Mouse (Mus musculus): Measurements from ENCODE around the gene Slc6a16. TPM values are rescaled to one million over a fixed set of nuclear protein-coding genes. Genes with fewer than 3 reads are reported as not detected.
A peak's percentile ranks its signal among the peaks of the same experiment; 100 is the strongest.

The Slc6a16 gene
- polyA plus RNA-seq, 1 experiment from 2014 or later: 0.46 TPM

DNA sequence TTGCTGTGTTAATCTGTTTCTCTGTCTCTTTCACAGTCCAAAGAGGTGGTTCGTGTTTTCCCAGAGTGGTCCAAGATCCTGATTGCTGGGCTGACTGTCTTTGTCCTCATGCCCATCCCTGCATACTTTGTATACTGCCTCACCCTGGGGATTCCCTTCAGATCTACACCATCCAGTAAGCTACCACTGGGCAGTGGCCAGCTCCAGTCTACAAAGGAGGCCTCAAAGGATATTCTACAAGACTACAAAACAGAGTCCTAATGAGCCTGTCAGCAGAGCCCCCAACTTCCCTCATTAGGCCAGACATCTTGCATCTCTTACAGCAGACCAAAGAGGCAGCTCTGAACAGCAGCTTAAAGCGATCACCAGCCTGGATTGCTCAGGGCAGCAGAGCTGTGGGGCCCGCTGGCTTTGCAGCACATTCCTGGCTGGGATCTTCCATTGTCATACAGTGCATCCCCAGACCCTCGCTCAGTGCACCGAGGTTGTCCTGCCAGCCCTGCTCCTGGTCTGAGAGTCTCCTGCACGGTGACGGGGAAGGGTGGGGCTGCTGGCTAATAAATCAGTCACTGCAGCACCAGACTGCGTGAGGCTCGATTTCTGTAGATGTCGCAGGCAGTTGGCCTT, 32.0 kb downstream of the Slc6a16 start:
- DNase-seq (no peak), ATAC-seq (no peak)
- Histone ChIP-seq H3K4me1 (ENCODE audit: insufficient read depth) (peaks cover 6% of the 10 kb centered on the region; the same call in 1 of the 2 replicates), H3K27ac (ENCODE audit: low read depth) (no peak overlapping the region), H3K4me3 (ENCODE audit: low read depth, low read length) (no peak overlapping the region), H3K27me3 (ENCODE audit: insufficient read depth, low read length) (no peaks in the 10 kb centered on the region), H3K4me2 (ENCODE audit: low read depth, low read length) (no peak overlapping the region), H3K36me3 (replicated peaks; ENCODE audit: insufficient read depth, low read length) (no peaks in the 10 kb centered on the region), H3K9ac (replicated peaks) (no peak overlapping the region), H3K9me3 (ENCODE audit: low read length) (no peaks in the 10 kb centered on the region)
- TF ChIP-seq CTCF (IDR thresholded peaks at IDR 0.05; ENCODE audit: low read depth) (no peak), EP300 (IDR thresholded peaks at IDR 0.05; ENCODE audit: low read depth) (no peak)
- WGBS (ENCODE audit: insufficient replicate concordance): 63% methylated on average over 10 of the region's 10 CpGs

- H3K4me3 ChIP-seq (ENCODE audit: low read depth, low read length): no peak overlapping the region
- H3K9ac ChIP-seq (replicated peaks): no peak overlapping the region
- no peaks in the 10 kb centered on the region for H3K36me3 ChIP-seq (replicated peaks; ENCODE audit: insufficient read depth, low read length)
- TF ChIP-seq CTCF (IDR thresholded peaks at IDR 0.05; ENCODE audit: low read depth) (no peak), EP300 (IDR thresholded peaks at IDR 0.05; ENCODE audit: low read depth) (no peak)
- peaks cover 6% of the 10 kb centered on the region; the same call in 1 of the 2 replicates for H3K4me1 ChIP-seq (ENCODE audit: insufficient read depth)
- no peaks in the 10 kb centered on the region for H3K9me3 ChIP-seq (ENCODE audit: low read length)
- no peaks in the 10 kb centered on the region for H3K27me3 ChIP-seq (ENCODE audit: insufficient read depth, low read length)
- WGBS (ENCODE audit: insufficient replicate concordance): 70% methylated on average over 8 of the region's 8 CpGs
- ATAC-seq (peak; percentile 71), DNase-seq (no peak)
- no peak overlapping the region for H3K4me2 ChIP-seq (ENCODE audit: low read depth, low read length)
- no peak overlapping the region; the same call in 1 of the 2 replicates for H3K27ac ChIP-seq (ENCODE audit: low read depth)
Observed at GRCm38 (mm10) chr7:45273672-45274071, 32.8 kb downstream of the Slc6a16 start.

GRCm38 (mm10) chr7:45277136-45277760, 36.4 kb downstream of the Slc6a16 start, which contains the start of gene Slc6a21:
Gene Slc6a21 (plus strand): TSS chr7:45277513.
- ATAC-seq (peak; percentile 88), DNase-seq (peak; percentile 87)
- peak within 1 kb of the TSS; percentile 72 for H3K4me2 ChIP-seq (ENCODE audit: low read depth, low read length)
- TF ChIP-seq EP300 (IDR thresholded peaks at IDR 0.05; ENCODE audit: low read depth) (no peak), CTCF (IDR thresholded peaks at IDR 0.05; ENCODE audit: low read depth) (peak; percentile 94)
- no peak within 1 kb of the TSS for H3K27ac ChIP-seq (ENCODE audit: low read depth)
- H3K4me1 ChIP-seq (ENCODE audit: insufficient read depth): peaks cover 6% of the 10 kb centered on the region; the same call in 1 of the 2 replicates
- H3K27me3 ChIP-seq (ENCODE audit: insufficient read depth, low read length): no peaks in the 10 kb centered on the region
- H3K36me3 ChIP-seq (replicated peaks; ENCODE audit: insufficient read depth, low read length): no peaks in the 10 kb centered on the region
- no peaks in the 10 kb centered on the region for H3K9me3 ChIP-seq (ENCODE audit: low read length)
- H3K9ac ChIP-seq (replicated peaks): peak within 1 kb of the TSS; percentile 42
- 9% methylated on average over 44 of the region's 44 CpGs for WGBS (ENCODE audit: insufficient replicate concordance)
- peak within 1 kb of the TSS; percentile 50 for H3K4me3 ChIP-seq (ENCODE audit: low read depth, low read length)

DNA sequence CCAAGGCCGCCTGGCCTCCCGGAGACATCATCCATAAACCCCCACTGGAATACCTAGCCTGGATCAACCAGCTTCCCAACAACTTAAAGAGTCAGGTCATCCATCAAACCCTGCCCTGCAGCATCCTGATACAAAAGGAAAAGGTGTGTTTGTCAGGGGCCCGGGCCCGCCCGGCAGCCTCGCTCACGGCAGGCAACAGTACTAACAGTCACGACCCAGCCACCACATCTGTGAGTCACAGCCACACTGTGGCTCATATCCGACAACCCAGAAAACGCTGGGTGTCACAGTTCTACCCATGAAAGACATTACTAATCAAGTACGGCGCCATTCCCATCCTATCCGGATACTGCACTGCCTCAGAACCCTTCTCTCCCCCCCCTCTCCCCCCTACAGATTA, 45.6 kb downstream of the Slc6a16 start:
- TF ChIP-seq CTCF (IDR thresholded peaks at IDR 0.05; ENCODE audit: low read depth) (no peak), EP300 (IDR thresholded peaks at IDR 0.05; ENCODE audit: low read depth) (no peak)
- Histone ChIP-seq H3K36me3 (replicated peaks; ENCODE audit: insufficient read depth, low read length) (no peaks in the 10 kb centered on the region), H3K27me3 (ENCODE audit: insufficient read depth, low read length) (no peaks in the 10 kb centered on the region; the same call in 1 of the 2 replicates), H3K4me1 (ENCODE audit: insufficient read depth) (no peaks in the 10 kb centered on the region), H3K9me3 (ENCODE audit: low read length) (no peaks in the 10 kb centered on the region), H3K27ac (ENCODE audit: low read depth) (no peak overlapping the region), H3K4me3 (ENCODE audit: low read depth, low read length) (no peak overlapping the region), H3K9ac (replicated peaks) (no peak overlapping the region), H3K4me2 (ENCODE audit: low read depth, low read length) (no peak overlapping the region)
- 79% methylated on average over 13 of the region's 13 CpGs for WGBS (ENCODE audit: insufficient replicate concordance)
- DNase-seq (no peak), ATAC-seq (no peak)

DNA sequence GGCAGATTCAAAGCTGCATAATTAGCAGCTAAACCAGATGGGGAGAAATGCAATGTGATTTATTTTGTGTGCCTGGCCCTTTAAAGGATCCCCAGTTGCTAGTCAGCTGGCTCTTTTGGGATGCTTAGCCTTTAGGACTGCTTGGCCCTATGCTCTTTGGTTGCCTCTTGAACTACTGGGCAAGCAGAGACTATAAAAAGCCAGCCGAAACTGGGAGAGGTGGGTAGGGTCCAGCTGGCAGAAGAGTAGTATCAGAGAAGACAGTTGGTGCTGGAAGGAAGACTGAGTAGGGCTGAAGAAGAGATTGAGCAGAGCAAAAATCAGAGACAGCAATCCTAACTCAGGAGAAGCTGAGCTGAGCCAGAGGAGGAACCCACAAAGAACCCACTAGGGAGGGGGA, 55.7 kb downstream of the Slc6a16 start:
- H3K4me2 ChIP-seq (ENCODE audit: low read depth, low read length): no peak overlapping the region
- H3K9ac ChIP-seq (replicated peaks): no peak overlapping the region
- H3K9me3 ChIP-seq (ENCODE audit: low read length): no peaks in the 10 kb centered on the region
- WGBS (ENCODE audit: insufficient replicate concordance): 72% methylated on average over 1 of the region's 1 CpGs
- 0 out of 2 replicates have a peak, but pooled peaks cover 3% of the 10 kb centered on the region for H3K27me3 ChIP-seq (ENCODE audit: insufficient read depth, low read length)
- no peak overlapping the region for H3K4me3 ChIP-seq (ENCODE audit: low read depth, low read length)
- no peak overlapping the region for H3K27ac ChIP-seq (ENCODE audit: low read depth)
- 0 out of 2 replicates have a peak, but pooled peaks cover 2% of the 10 kb centered on the region for H3K4me1 ChIP-seq (ENCODE audit: insufficient read depth)
- no peaks in the 10 kb centered on the region for H3K36me3 ChIP-seq (replicated peaks; ENCODE audit: insufficient read depth, low read length)
- no peak for ATAC-seq
- TF ChIP-seq CTCF (IDR thresholded peaks at IDR 0.05; ENCODE audit: low read depth): no peak
- TF ChIP-seq EP300 (IDR thresholded peaks at IDR 0.05; ENCODE audit: low read depth): no peak
- no peak for DNase-seq

GRCm38 (mm10) chr7:45297563-45297962, 56.7 kb downstream of the Slc6a16 start:
- Histone ChIP-seq H3K9me3 (ENCODE audit: low read length) (no peaks in the 10 kb centered on the region), H3K4me3 (ENCODE audit: low read depth, low read length) (no peak overlapping the region), H3K4me1 (ENCODE audit: insufficient read depth) (0 out of 2 replicates have a peak, but pooled peaks cover 2% of the 10 kb centered on the region), H3K27me3 (ENCODE audit: insufficient read depth, low read length) (0 out of 2 replicates have a peak, but pooled peaks cover 3% of the 10 kb centered on the region), H3K4me2 (ENCODE audit: low read depth, low read length) (no peak overlapping the region), H3K9ac (replicated peaks) (no peak overlapping the region), H3K36me3 (replicated peaks; ENCODE audit: insufficient read depth, low read length) (no peaks in the 10 kb centered on the region), H3K27ac (ENCODE audit: low read depth) (no peak overlapping the region)
- 65% methylated on average over 3 of the region's 3 CpGs for WGBS (ENCODE audit: insufficient replicate concordance)
- no peak for DNase-seq
- ATAC-seq: no peak
- no peak for TF ChIP-seq CTCF (IDR thresholded peaks at IDR 0.05; ENCODE audit: low read depth)
- TF ChIP-seq EP300 (IDR thresholded peaks at IDR 0.05; ENCODE audit: low read depth): no peak
